Mouse (Mus musculus): ENCODE measurements at regions not wholly inside any gene's neighbourhood (a gene's known extent, or its start where the extent isn't known, plus 50 kb on each side); places are given as distances from the start of the nearest gene placed in this dataset.

- H3K79me3 ChIP-seq (ENCODE audit: low read depth) = no peaks in the 10 kb centered on the region
- H3K36me3 ChIP-seq (ENCODE audit: control insufficient read depth, insufficient read depth) = no peaks in the 10 kb centered on the region
- no peaks in the 10 kb centered on the region for H3K27me3 ChIP-seq (ENCODE audit: control insufficient read depth, insufficient read depth, insufficient read length)
- TF ChIP-seq CTCF (IDR thresholded peaks at IDR 0.05; ENCODE audit: control insufficient read depth, insufficient read depth, insufficient read length) (no peak), MYOG (IDR thresholded peaks at IDR 0.05; ENCODE audit: control insufficient read depth, extremely low read depth, insufficient read length) (no peak), CEBPB (IDR thresholded peaks at IDR 0.05; ENCODE audit: low read depth) (no peak), MAX (IDR thresholded peaks at IDR 0.05) (no peak), USF1 (IDR thresholded peaks at IDR 0.05; ENCODE audit: low read depth) (no peak)
- H3K79me2 ChIP-seq (ENCODE audit: control insufficient read depth, insufficient read depth) = no peaks in the 10 kb centered on the region
- H3ac ChIP-seq (ENCODE audit: control insufficient read depth, insufficient read length, low read depth) = no peak overlapping the region
- H3K4me3 ChIP-seq (ENCODE audit: insufficient read depth, poor library complexity, severe bottlenecking) = no peak overlapping the region
Measured at GRCm38 (mm10) chr2:79124272-79124976, 130.8 kb upstream of the Itga4 start.

- Histone ChIP-seq H3K36me3 (ENCODE audit: control insufficient read depth, insufficient read depth) (no peaks in the 10 kb centered on the region), H3K79me2 (ENCODE audit: control insufficient read depth, insufficient read depth) (no peaks in the 10 kb centered on the region), H3K4me3 (ENCODE audit: insufficient read depth, poor library complexity, severe bottlenecking) (no peak overlapping the region), H3ac (ENCODE audit: control insufficient read depth, insufficient read length, low read depth) (no peak overlapping the region), H3K27me3 (ENCODE audit: control insufficient read depth, insufficient read depth, insufficient read length) (no peaks in the 10 kb centered on the region), H3K79me3 (ENCODE audit: low read depth) (no peaks in the 10 kb centered on the region)
- TF ChIP-seq MYOG (IDR thresholded peaks at IDR 0.05; ENCODE audit: control insufficient read depth, extremely low read depth, insufficient read length) (no peak), USF1 (IDR thresholded peaks at IDR 0.05; ENCODE audit: low read depth) (no peak), FOSL1 (IDR thresholded peaks at IDR 0.05; ENCODE audit: insufficient read depth, low read length, poor library complexity, severe bottlenecking) (no peak), MYOD1 (IDR thresholded peaks at IDR 0.05; ENCODE audit: control insufficient read depth, insufficient read length, low read depth) (no peak)
Measured at GRCm38 (mm10) chr2:79126170-79126879, 128.9 kb upstream of the Itga4 start.

- Histone ChIP-seq H3ac (ENCODE audit: control insufficient read depth, insufficient read length, low read depth) (no peak overlapping the region), H3K4me3 (ENCODE audit: insufficient read depth, poor library complexity, severe bottlenecking) (no peak overlapping the region), H3K27me3 (ENCODE audit: control insufficient read depth, insufficient read depth, insufficient read length) (no peaks in the 10 kb centered on the region), H3K79me3 (ENCODE audit: low read depth) (no peaks in the 10 kb centered on the region), H3K36me3 (ENCODE audit: control insufficient read depth, insufficient read depth) (no peaks in the 10 kb centered on the region), H3K79me2 (ENCODE audit: control insufficient read depth, insufficient read depth) (no peaks in the 10 kb centered on the region)
- TF ChIP-seq USF1 (IDR thresholded peaks at IDR 0.05; ENCODE audit: low read depth) = no peak
- no peak for TF ChIP-seq MYOD1 (IDR thresholded peaks at IDR 0.05; ENCODE audit: control insufficient read depth, insufficient read length, low read depth)
- no peak for TF ChIP-seq CEBPB (IDR thresholded peaks at IDR 0.05; ENCODE audit: low read depth)
- no peak for TF ChIP-seq MYOG (IDR thresholded peaks at IDR 0.05; ENCODE audit: control insufficient read depth, extremely low read depth, insufficient read length)
- no peak for TF ChIP-seq MAX (IDR thresholded peaks at IDR 0.05)
- no peak for TF ChIP-seq CTCF (IDR thresholded peaks at IDR 0.05; ENCODE audit: control insufficient read depth, insufficient read depth, insufficient read length)
- no peak for TF ChIP-seq FOSL1 (IDR thresholded peaks at IDR 0.05; ENCODE audit: insufficient read depth, low read length, poor library complexity, severe bottlenecking)
Measured at GRCm38 (mm10) chr2:79126996-79127741, 128.1 kb upstream of the Itga4 start.

- Histone ChIP-seq H3K79me2 (ENCODE audit: control insufficient read depth, insufficient read depth) (no peaks in the 10 kb centered on the region), H3K36me3 (ENCODE audit: control insufficient read depth, insufficient read depth) (no peaks in the 10 kb centered on the region), H3K79me3 (ENCODE audit: low read depth) (no peaks in the 10 kb centered on the region), H3ac (ENCODE audit: control insufficient read depth, insufficient read length, low read depth) (no peak overlapping the region), H3K4me3 (ENCODE audit: insufficient read depth, poor library complexity, severe bottlenecking) (no peak overlapping the region), H3K27me3 (ENCODE audit: control insufficient read depth, insufficient read depth, insufficient read length) (no peaks in the 10 kb centered on the region)
- no peak for TF ChIP-seq MYOD1 (IDR thresholded peaks at IDR 0.05; ENCODE audit: control insufficient read depth, insufficient read length, low read depth)
- TF ChIP-seq CEBPB (IDR thresholded peaks at IDR 0.05; ENCODE audit: low read depth) = no peak
- TF ChIP-seq MYOG (IDR thresholded peaks at IDR 0.05; ENCODE audit: control insufficient read depth, extremely low read depth, insufficient read length) = no peak
- TF ChIP-seq USF1 (IDR thresholded peaks at IDR 0.05; ENCODE audit: low read depth) = no peak
- TF ChIP-seq FOSL1 (IDR thresholded peaks at IDR 0.05; ENCODE audit: insufficient read depth, low read length, poor library complexity, severe bottlenecking) = no peak
- TF ChIP-seq MAX (IDR thresholded peaks at IDR 0.05) = no peak
- TF ChIP-seq CTCF (IDR thresholded peaks at IDR 0.05; ENCODE audit: control insufficient read depth, insufficient read depth, insufficient read length) = no peak
Measured at GRCm38 (mm10) chr2:79127822-79128221, 127.4 kb upstream of the Itga4 start.

DNA sequence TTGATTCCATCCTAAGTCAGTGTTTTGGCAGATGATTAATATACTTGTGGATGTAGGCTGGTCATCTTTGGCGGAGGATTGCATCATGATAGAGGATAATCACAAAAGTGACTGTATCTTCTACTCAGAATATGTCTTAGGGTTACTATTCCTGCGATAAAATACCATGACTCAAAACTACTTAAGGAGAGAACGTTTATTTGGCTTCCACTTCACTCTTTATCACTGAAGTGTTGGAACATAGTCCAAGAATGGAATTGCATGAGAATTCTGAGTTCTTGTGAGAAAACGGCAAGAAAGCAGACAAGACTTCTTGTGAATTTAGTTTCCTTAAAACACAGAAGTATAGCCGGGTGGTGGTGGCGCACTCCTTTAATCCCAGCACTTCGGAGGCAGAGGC, 124.6 kb upstream of the Itga4 start:
- Histone ChIP-seq H3K79me3 (ENCODE audit: low read depth) (no peaks in the 10 kb centered on the region), H3K27me3 (ENCODE audit: control insufficient read depth, insufficient read depth, insufficient read length) (no peaks in the 10 kb centered on the region), H3K4me3 (ENCODE audit: insufficient read depth, poor library complexity, severe bottlenecking) (no peak overlapping the region), H3K79me2 (ENCODE audit: control insufficient read depth, insufficient read depth) (no peaks in the 10 kb centered on the region), H3K36me3 (ENCODE audit: control insufficient read depth, insufficient read depth) (no peaks in the 10 kb centered on the region), H3ac (ENCODE audit: control insufficient read depth, insufficient read length, low read depth) (no peak overlapping the region)
- TF ChIP-seq CEBPB (IDR thresholded peaks at IDR 0.05; ENCODE audit: low read depth) = no peak
- TF ChIP-seq CTCF (IDR thresholded peaks at IDR 0.05; ENCODE audit: control insufficient read depth, insufficient read depth, insufficient read length) = no peak
- no peak for TF ChIP-seq USF1 (IDR thresholded peaks at IDR 0.05; ENCODE audit: low read depth)
- TF ChIP-seq MYOG (IDR thresholded peaks at IDR 0.05; ENCODE audit: control insufficient read depth, extremely low read depth, insufficient read length) = no peak
- TF ChIP-seq MAX (IDR thresholded peaks at IDR 0.05) = no peak
- no peak for TF ChIP-seq MYOD1 (IDR thresholded peaks at IDR 0.05; ENCODE audit: control insufficient read depth, insufficient read length, low read depth)
- TF ChIP-seq FOSL1 (IDR thresholded peaks at IDR 0.05; ENCODE audit: insufficient read depth, low read length, poor library complexity, severe bottlenecking) = no peak

Data from C2C12 (cell line).